Mouse (Mus musculus) intestine, embryonic 16.5 days (tissue): ENCODE measurements around the gene Gm47955. TPM values are rescaled to one million over a fixed set of nuclear protein-coding genes. Genes with fewer than 3 reads are reported as not detected.
"Not testable (repeated sequence)": the region's sequence is repeated elsewhere in the genome, so short reads cannot be mapped to it uniquely, and the experiment has no call there.

Experiments used
- ATAC-seq: fragments of 200-750 bp; cut with Nextera tagmentation; 2 replicates; pipeline ENCODE4 v1.8.0; 2017; ENCODE audit warnings: moderate TSS enrichment, moderate library complexity
- H3K27ac ChIP-seq: fragments of 300-500 bp; sonication (generic); 2 replicates; pipeline ENCODE4 v1.5.1; 2014; ENCODE audit warnings: mild to moderate bottlenecking, low read length
- H3K27me3 ChIP-seq: fragments of 300-500 bp; sonication (generic); replicated peaks from 2 replicates; pipeline ENCODE4 v1.6.1; 2014; ENCODE audit warnings: low read length, control low read depth, mixed read lengths; ENCODE audit not compliant: control insufficient read depth, insufficient read depth
- H3K36me3 ChIP-seq: fragments of 300-500 bp; sonication (generic); 2 replicates; pipeline ENCODE4 v1.6.1; 2014; ENCODE audit warnings: low read length, control low read depth; ENCODE audit not compliant: control insufficient read depth, insufficient read depth
- H3K4me1 ChIP-seq: fragments of 300-500 bp; sonication (generic); 2 replicates; pipeline ENCODE4 v1.6.1; 2014; ENCODE audit warnings: low read length, control low read depth, mixed read lengths; ENCODE audit not compliant: control insufficient read depth, insufficient read depth
- H3K4me2 ChIP-seq: fragments of 300-500 bp; sonication (generic); 2 replicates; pipeline ENCODE4 v1.6.1; 2014; ENCODE audit warnings: low read depth, low read length, control low read depth
- H3K4me3 ChIP-seq: fragments of 300-500 bp; sonication (generic); 2 replicates; pipeline ENCODE4 v1.5.1; 2014; ENCODE audit warnings: mild to moderate bottlenecking, low read length
- H3K9ac ChIP-seq: fragments of 300-500 bp; sonication (generic); 2 replicates; pipeline ENCODE4 v1.6.1; 2014; ENCODE audit warnings: low read depth, low read length
- H3K9me3 ChIP-seq: fragments of 300-500 bp; sonication (generic); 2 replicates; pipeline ENCODE4 v1.6.1; 2016; ENCODE audit warnings: low read length, control low read depth; ENCODE audit not compliant: control insufficient read depth
- WGBS: fragments of 180-500 bp; shearing (Covaris S2); extraction: QIAGEN DNeasy Blood & Tissue Kit; methylation state at CpG from one replicate; pipeline ENCODE4 v1.1.7; 2014; 5-methylcytosine and 5-hydroxymethylcytosine counted together
- polyA plus RNA-seq: library from polyadenylated mRNA; unstranded; fragments of >200 nt; fragmentation: Nextera tagmentation; extraction: Ambion mirVana; gene quantifications from 2 replicates; pipeline ENCODE4 v1.2.1, GENCODE M21; 2015

Gene Gm47955
- polyA plus RNA-seq, 1 experiment from 2014 or later = not detected

DNA sequence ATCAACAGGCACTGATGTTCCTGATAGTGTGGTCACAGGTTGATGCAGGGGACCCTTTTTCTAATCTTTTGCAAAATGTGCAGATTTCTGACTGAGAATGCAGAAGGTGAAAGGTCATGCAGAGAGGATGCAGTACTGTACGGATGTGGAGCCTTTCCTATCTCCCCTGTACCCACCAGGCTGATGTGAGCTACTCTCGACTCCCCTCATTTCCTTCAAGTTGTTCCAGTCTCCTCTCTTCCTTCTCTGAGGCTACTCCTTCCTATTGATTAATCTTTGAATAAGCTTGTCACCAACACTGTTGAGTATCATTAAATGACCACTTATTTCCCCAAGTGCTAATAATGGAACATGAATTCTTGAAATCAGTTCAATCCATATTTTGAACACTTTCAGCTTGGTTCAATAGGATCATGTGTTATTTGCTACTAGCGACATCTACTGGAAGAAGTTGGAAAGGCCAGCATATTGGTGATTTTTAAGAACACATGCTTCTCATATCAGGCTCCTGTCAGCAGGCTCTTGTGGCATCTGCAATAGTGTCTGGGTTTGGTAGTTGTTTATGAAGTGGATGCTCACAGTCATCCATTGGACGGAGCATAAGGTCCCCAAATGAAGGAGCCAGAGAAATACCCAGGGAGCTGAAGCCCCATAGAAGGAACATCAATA lies 27.6 kb downstream of the Gm47955 start:
- 31% methylated on average over 4 of the region's 4 CpGs for WGBS
- Histone ChIP-seq H3K4me1 (no peaks in the 10 kb centered on the region), H3K27ac (no peak overlapping the region), H3K4me3 (no peak overlapping the region), H3K4me2 (no peak overlapping the region), H3K9ac (no peak overlapping the region), H3K9me3 (peaks cover 5% of the 10 kb centered on the region; the same call in 1 of the 2 replicates), H3K27me3 (no peaks in the 10 kb centered on the region), H3K36me3 (no peaks in the 10 kb centered on the region)
- no peak for ATAC-seq

DNA sequence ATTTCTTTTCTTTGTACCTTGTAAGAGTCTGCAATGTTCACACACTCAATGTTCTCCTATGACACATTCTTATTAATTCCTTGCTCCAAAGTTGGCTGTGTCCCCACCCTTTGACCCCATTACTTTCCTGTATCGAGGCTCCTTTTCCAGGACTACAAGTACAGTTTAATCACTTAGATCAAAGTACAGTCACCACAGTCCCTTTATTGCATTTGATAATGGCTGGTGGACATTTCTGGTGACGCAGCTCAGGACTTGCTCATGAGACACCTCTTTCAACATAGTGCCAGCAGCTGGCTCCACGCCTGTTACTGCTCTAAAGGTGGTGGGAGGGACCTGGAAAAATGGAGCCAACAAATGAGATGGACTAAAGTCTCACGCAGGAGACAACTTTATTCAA lies 31.0 kb downstream of the Gm47955 start:
- no peak overlapping the region for H3K4me3 ChIP-seq
- H3K27ac ChIP-seq = peak overlapping the region; percentile 80
- no peaks in the 10 kb centered on the region for H3K27me3 ChIP-seq
- no peaks in the 10 kb centered on the region for H3K36me3 ChIP-seq
- WGBS = 44% methylated on average over 4 of the region's 4 CpGs
- 0 out of 2 replicates have a peak, but pooled peaks cover 2% of the 10 kb centered on the region for H3K4me1 ChIP-seq
- H3K9ac ChIP-seq = no peak overlapping the region
- no peak overlapping the region for H3K4me2 ChIP-seq
- H3K9me3 ChIP-seq = no peaks in the 10 kb centered on the region
- peak; percentile 91 for ATAC-seq

DNA sequence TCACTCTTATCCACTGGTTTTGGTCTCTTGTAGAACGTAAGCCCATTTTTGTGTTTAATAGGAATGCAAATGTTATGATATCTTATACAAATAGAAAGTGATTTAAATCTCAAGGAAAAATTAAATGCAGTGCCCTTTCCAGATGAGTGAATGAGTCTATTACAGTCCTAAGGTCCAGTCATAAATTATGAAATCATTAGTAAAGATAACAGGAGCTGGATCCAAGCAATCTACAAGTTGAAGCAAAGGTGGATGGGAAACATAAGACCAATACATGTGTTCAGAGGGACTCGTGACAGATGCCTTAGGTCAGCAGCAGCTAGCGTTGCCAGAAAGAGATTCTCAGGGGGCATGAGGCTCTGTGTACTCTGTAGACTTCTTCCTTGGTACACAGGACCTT lies 31.5 kb downstream of the Gm47955 start:
- no peak overlapping the region for H3K9ac ChIP-seq
- ATAC-seq = peak; percentile 91
- WGBS = 47% methylated on average over 3 of the region's 3 CpGs
- H3K4me2 ChIP-seq = no peak overlapping the region
- no peaks in the 10 kb centered on the region for H3K27me3 ChIP-seq
- H3K4me3 ChIP-seq = no peak overlapping the region
- 0 out of 2 replicates have a peak, but pooled peaks cover 2% of the 10 kb centered on the region for H3K4me1 ChIP-seq
- H3K27ac ChIP-seq = peak overlapping the region; percentile 85
- no peaks in the 10 kb centered on the region for H3K9me3 ChIP-seq
- no peaks in the 10 kb centered on the region for H3K36me3 ChIP-seq

DNA sequence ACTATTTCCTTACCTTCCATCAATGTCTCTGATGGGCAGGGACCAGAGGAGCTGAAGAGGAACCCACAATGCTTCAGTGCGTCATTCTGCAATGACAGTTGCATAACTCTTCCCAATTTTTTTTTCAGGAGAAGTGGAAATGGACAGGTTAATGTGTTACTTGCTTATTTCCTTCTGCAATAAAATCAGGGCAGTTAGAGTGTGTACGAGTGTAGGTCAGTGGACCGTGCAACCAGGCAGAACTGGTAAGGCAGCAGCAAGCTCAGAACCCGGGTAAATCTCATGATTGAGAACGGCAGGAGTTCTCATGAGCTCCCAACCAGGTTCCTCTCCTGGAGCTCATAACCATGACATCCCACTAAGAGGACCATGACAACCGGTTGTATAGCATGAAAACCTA lies 32.0 kb downstream of the Gm47955 start:
- Histone ChIP-seq H3K27me3 (no peaks in the 10 kb centered on the region), H3K4me3 (no peak overlapping the region), H3K36me3 (no peaks in the 10 kb centered on the region), H3K9me3 (no peaks in the 10 kb centered on the region), H3K27ac (peak overlapping the region; percentile 85), H3K4me2 (no peak overlapping the region), H3K9ac (no peak overlapping the region), H3K4me1 (0 out of 2 replicates have a peak, but pooled peaks cover 2% of the 10 kb centered on the region)
- 71% methylated on average over 6 of the region's 6 CpGs for WGBS
- peak; percentile 82 for ATAC-seq

DNA sequence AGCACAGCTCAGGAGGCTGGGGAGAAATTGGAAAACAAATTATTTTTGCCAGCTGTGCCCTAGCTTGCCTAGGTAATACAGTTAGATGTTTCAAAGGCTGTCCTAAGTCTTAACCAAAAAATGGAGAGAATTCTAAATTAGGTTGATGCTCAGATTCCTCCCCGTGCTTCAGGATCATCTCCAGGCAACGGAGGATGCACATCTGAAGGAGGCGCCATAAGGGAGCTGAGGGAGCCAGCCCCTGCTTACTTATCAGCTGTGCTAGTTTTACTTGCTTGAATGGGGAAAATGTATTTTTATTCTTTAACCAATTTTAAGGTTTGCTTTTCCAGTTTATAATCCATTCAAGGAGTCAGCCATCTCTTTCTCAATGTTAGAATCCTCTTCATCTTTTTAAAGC lies 33.9 kb downstream of the Gm47955 start:
- 0 out of 2 replicates have a peak, but pooled peaks cover 2% of the 10 kb centered on the region for H3K4me1 ChIP-seq
- H3K36me3 ChIP-seq = no peaks in the 10 kb centered on the region
- 75% methylated on average over 3 of the region's 3 CpGs for WGBS

DNA sequence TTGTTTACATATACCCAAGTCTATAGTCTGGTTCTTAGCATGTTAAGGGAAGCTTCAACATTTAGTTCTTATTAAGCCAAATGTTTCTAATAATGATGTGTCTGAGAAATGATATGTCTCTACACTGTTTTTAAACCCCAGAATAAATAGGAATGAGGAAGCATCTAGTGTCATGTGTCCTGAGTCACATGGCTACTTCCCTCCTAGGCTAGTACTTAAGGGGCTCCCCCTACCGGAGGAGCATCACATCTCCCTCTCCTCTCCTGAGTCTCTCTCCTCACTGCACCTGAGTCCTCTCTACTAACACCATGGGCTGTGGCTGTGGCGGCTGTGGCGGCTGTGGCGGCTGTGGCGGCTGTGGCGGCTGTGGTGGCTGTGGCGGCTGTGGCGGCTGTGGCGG lies 40.2 kb downstream of the Gm47955 start, which contains the start of gene Gm47959:
Gene Gm47959, plus strand, starts transcription at position 243 of the 400 bp plus-strand sequence.
- not testable (repeated sequence) for H3K27ac ChIP-seq, H3K36me3 ChIP-seq, ATAC-seq, H3K4me1 ChIP-seq, H3K27me3 ChIP-seq, H3K4me2 ChIP-seq, H3K9me3 ChIP-seq, H3K4me3 ChIP-seq, H3K9ac ChIP-seq
- 95% methylated on average over 6 of the region's 9 CpGs for WGBS

More for the DNA sequence above, 33.9 kb downstream of the Gm47955 start:
- H3K27ac ChIP-seq = no peak overlapping the region
- H3K4me2 ChIP-seq = no peak overlapping the region
- H3K4me3 ChIP-seq = no peak overlapping the region
- H3K9me3 ChIP-seq = no peaks in the 10 kb centered on the region
- H3K27me3 ChIP-seq = no peaks in the 10 kb centered on the region
- no peak for ATAC-seq
- no peak overlapping the region for H3K9ac ChIP-seq

DNA sequence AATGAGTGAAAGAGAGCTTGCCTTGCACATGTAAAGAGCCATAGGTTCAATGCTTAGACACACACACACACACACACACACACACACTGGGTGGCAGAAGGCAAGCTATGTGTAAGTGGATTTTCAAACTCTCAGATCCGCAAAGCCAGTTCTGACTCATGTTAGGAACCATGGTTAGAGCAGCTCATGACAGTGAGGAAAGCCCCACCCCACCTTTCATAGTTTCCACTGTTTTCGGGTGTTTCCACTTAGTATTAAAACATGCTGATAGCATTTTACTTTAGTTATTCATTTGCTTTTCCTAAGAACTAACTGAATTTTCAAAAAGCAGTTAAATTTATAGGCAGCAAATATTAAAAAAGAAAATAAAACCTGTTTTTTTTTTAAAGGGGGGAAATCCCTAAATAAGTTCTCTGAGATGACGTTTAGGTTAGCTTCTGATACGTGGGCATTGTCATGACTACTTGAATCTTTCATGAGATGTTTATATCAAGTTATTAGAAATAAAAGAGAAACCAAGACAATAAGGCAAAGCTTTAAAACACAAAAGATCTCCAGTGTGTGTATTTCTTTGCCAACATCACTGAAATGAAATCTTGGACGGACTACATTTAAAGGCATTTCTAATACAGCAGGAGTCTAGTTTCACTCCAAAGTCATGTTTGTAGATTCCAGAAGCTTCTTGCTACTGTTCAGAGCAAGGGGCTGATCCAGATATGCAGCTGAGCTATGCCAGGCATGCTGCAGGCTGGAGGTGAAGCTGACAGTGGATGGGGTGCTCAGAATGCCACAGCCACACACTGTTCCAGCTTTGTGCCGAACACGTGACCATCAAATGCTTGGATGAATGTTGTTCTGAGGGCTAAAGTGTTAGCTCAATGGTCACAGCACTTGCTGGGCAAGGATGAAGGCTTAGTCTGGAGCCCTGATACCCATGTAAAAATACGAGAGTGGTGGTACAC lies 46.4 kb downstream of the Gm47955 start:
- WGBS = 80% methylated on average over 8 of the region's 8 CpGs
- no peak for ATAC-seq
- Histone ChIP-seq H3K27me3 (no peaks in the 10 kb centered on the region), H3K36me3 (no peaks in the 10 kb centered on the region), H3K4me2 (no peak overlapping the region), H3K9me3 (no peaks in the 10 kb centered on the region), H3K27ac (no peak overlapping the region), H3K9ac (no peak overlapping the region), H3K4me1 (no peaks in the 10 kb centered on the region), H3K4me3 (no peak overlapping the region)

DNA sequence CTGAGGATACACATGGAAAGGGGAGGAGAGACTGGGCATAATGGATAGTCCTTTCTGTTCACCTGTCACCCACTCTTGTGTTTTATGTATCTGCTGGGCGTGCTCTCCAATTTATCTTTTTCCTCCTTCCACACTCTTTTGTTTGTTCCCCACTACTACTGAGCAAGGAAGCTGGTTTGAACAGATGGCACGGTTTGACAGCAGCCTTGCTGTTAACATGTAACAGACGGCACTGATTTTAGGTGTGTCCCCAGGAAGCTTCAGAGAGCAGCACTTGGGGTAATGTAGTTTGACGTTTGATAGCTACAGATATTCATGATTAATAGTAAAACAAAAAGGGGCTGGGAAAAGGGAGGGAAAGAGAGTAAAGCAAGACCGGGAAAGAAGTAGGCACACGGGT lies 47.4 kb downstream of the Gm47955 start:
- Histone ChIP-seq H3K36me3 (no peaks in the 10 kb centered on the region), H3K4me1 (no peaks in the 10 kb centered on the region), H3K27me3 (no peaks in the 10 kb centered on the region), H3K9me3 (no peaks in the 10 kb centered on the region), H3K27ac (no peak overlapping the region), H3K4me3 (no peak overlapping the region), H3K9ac (no peak overlapping the region), H3K4me2 (no peak overlapping the region)
- WGBS = 52% methylated on average over 6 of the region's 6 CpGs
- no peak for ATAC-seq
